Mouse (Mus musculus) forebrain, postnatal 0 days (tissue): ENCODE measurements around the gene Igf1r. TPM values are rescaled to one million over a fixed set of nuclear protein-coding genes. Genes with fewer than 3 reads are reported as not detected.
A peak's percentile ranks its signal among the peaks of the same experiment; 100 is the strongest.

Source experiments
- ATAC-seq: fragments of 200-750 bp; cut with Nextera tagmentation; 2 replicates; pipeline ENCODE4 v1.8.0; 2017; ENCODE audit warnings: mild to moderate bottlenecking, moderate library complexity
- DNase-seq: peaks from one replicate; pipeline ENCODE4 v3.0.0-alpha.2; 2015
- H3K27ac ChIP-seq: fragments of 300-500 bp; sonication (generic); 2 replicates; pipeline ENCODE4 v1.5.1; 2014; ENCODE audit warnings: low read depth, mild to moderate bottlenecking, antibody characterized with exemption, low read length, moderate library complexity, mixed read lengths
- H3K27me3 ChIP-seq: fragments of 300-500 bp; sonication (generic); 2 replicates; pipeline ENCODE4 v1.6.1; 2014; ENCODE audit warnings: mild to moderate bottlenecking, low read length, mixed read lengths; ENCODE audit not compliant: insufficient read depth
- H3K36me3 ChIP-seq: fragments of 300-500 bp; sonication (generic); 2 replicates; pipeline ENCODE4 v1.6.1; 2014; ENCODE audit warnings: mild to moderate bottlenecking, moderate library complexity; ENCODE audit not compliant: insufficient read depth
- H3K4me1 ChIP-seq: fragments of 300-500 bp; sonication (generic); 2 replicates; pipeline ENCODE4 v1.6.1; 2014; ENCODE audit warnings: antibody characterized with exemption; ENCODE audit not compliant: insufficient read depth
- H3K4me2 ChIP-seq: fragments of 300-500 bp; sonication (generic); 2 replicates; pipeline ENCODE4 v1.6.1; 2014; ENCODE audit warnings: low read depth, mild to moderate bottlenecking, moderate library complexity
- H3K4me3 ChIP-seq: fragments of 300-500 bp; sonication (generic); 2 replicates; pipeline ENCODE4 v1.5.1; 2014; ENCODE audit warnings: low read depth, low read length, mixed read lengths
- H3K9ac ChIP-seq: fragments of 300-500 bp; sonication (generic); 2 replicates; pipeline ENCODE4 v1.6.1; 2014; ENCODE audit warnings: mild to moderate bottlenecking
- H3K9me3 ChIP-seq: fragments of 300-500 bp; sonication (generic); 2 replicates; pipeline ENCODE4 v1.6.1; 2016; ENCODE audit warnings: low read length
- CTCF ChIP-seq: sonication (generic); IDR thresholded peaks from 2 replicates; pipeline ENCODE4 v1.5.1; 2016; ENCODE audit warnings: antibody characterized with exemption, control low read depth, low read depth
- WGBS: fragments of 180-500 bp; shearing (Covaris S2); extraction: QIAGEN DNeasy Blood & Tissue Kit; methylation state at CpG from one replicate; pipeline ENCODE4 v1.1.7; 2014; 5-methylcytosine and 5-hydroxymethylcytosine counted together
- polyA plus RNA-seq: library from polyadenylated mRNA; unstranded; fragments of >200 nt; fragmentation: Nextera tagmentation; extraction: Ambion mirVana; gene quantifications from 2 replicates; pipeline ENCODE4 v1.2.1, GENCODE M21; 2015
- total RNA-seq: library from RNA; depleted of rRNA; stranded (reverse); fragments of >200 nt; gene quantifications from 2 replicates; pipeline ENCODE4 v1.2.3, GENCODE M21; 2014

The Igf1r gene
- total and polyA plus RNA-seq, 2 experiments from 2014 or later = 12.8 to 37.8 TPM

DNA sequence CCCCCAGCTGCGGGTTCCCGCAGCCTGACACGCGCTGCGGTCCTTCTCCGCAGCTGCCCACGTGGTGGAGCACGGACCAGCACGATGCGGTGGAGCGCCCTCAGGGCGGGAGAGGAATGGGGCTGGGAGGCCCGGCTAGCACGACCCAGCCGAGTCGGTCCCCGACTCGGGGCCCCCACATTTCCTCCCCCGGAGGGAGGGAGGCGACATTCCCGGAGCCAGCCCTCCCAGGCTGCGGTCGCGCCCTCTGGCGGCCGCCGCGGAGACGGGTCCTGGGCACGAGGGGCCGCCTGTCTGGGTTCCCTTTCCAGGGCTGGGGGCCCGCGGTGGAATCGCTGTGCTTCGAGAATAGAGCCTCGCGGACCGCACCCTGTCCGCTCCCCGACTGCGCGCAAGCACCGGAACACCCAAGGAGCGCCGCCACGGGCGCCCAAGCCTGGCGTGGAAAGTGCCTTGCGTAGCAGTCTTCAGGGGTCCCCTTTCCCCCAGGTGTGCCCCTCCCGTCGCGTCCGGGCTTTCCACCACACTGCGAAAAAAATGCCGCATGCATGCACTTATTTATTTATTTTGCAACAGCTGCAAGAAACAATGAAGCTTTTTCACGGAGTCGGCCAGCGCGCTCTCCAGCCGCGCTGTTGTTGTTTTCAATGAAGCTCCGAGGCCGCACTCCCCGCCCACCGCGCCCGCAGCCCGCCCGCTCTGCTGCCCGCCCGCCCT lies 1.7 kb upstream of the Igf1r start:
- TF ChIP-seq CTCF = peak; percentile 93
- peak; percentile 72 for ATAC-seq
- H3K4me2 ChIP-seq = peak overlapping the region; percentile 98
- H3K9me3 ChIP-seq = no peaks in the 10 kb centered on the region
- peak; percentile 91 for DNase-seq
- peaks cover 7% of the 10 kb centered on the region for H3K4me1 ChIP-seq
- no peaks in the 10 kb centered on the region for H3K36me3 ChIP-seq
- peak overlapping the region; percentile 97 for H3K4me3 ChIP-seq
- H3K27me3 ChIP-seq = no peaks in the 10 kb centered on the region
- peak overlapping the region; percentile 90 for H3K9ac ChIP-seq
- peak overlapping the region; percentile 99 for H3K27ac ChIP-seq
- WGBS = 3% methylated on average over 67 of the region's 71 CpGs

GRCm38 (mm10) chr7:67951532-67952035 lies 1.0 kb upstream of the Igf1r start:
- H3K4me3 ChIP-seq = peak overlapping the region; percentile 97
- TF ChIP-seq CTCF = no peak
- H3K4me1 ChIP-seq = peaks cover 10% of the 10 kb centered on the region
- peak overlapping the region; percentile 99 for H3K27ac ChIP-seq
- ATAC-seq (peak; percentile 85), DNase-seq (peak; percentile 99)
- H3K27me3 ChIP-seq = no peaks in the 10 kb centered on the region
- 3% methylated on average over 62 of the region's 73 CpGs for WGBS
- H3K36me3 ChIP-seq = no peaks in the 10 kb centered on the region
- H3K4me2 ChIP-seq = peak overlapping the region; percentile 98
- no peaks in the 10 kb centered on the region for H3K9me3 ChIP-seq
- H3K9ac ChIP-seq = peak overlapping the region; percentile 90

DNA sequence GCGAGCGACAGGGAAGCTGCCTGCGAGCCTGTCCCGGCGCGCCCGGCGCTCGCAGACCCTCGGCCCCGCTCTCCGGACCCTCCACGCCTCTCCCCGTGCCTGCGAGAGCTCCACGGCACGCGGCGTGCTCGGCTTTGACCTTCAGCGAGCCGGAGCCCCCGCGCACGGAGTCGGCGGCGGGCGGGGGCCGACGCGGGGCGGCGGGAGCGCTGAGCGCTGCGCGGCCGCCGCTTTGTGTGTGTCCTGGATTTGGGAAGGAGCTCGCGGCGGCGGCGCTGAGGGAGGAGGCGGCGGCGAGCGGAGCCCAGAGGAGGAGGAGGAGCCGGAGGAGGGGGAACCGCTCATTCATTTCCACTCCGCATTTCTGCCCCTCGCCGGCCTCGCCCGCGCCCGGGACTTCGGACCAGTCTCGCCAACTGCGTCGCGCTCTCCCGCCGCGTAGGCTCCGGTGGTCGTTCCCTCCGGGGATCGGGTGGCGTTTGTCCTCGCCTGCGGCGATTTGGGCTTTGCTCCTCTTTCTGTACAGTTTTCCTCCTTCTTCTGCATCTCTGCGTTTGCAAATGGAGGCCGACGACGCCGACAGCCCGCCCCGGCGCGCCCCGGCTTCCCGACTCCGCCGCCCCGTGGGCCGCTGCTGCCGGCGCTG lies 468 bp upstream of the Igf1r start:
- H3K4me2 ChIP-seq = peak overlapping the region; percentile 98
- 2% methylated on average over 80 of the region's 91 CpGs for whole genome bisulfite sequencing
- ATAC-seq = peak; percentile 53

GRCm38 (mm10) chr7:67953764-67954242 lies 1.2 kb downstream of the Igf1r start:
- H3K4me1 ChIP-seq = peaks cover 26% of the 10 kb centered on the region
- H3K27ac ChIP-seq = no peak overlapping the region; the same call in 1 of the 2 replicates
- H3K9me3 ChIP-seq = no peaks in the 10 kb centered on the region
- H3K9ac ChIP-seq = peak overlapping the region; percentile 90
- ATAC-seq (no peak), DNase-seq (no peak)
- TF ChIP-seq CTCF = no peak
- no peaks in the 10 kb centered on the region for H3K27me3 ChIP-seq
- peak overlapping the region; percentile 97 for H3K4me3 ChIP-seq
- 1% methylated on average over 23 of the region's 23 CpGs for WGBS
- H3K36me3 ChIP-seq = no peaks in the 10 kb centered on the region
- peak overlapping the region; percentile 98 for H3K4me2 ChIP-seq

More for the DNA sequence above, 468 bp upstream of the Igf1r start:
- Histone ChIP-seq H3K4me1 (peaks cover 13% of the 10 kb centered on the region), H3K4me3 (peak overlapping the region; percentile 97), H3K27me3 (no peaks in the 10 kb centered on the region), H3K27ac (peak overlapping the region; percentile 99), H3K9me3 (no peaks in the 10 kb centered on the region), H3K36me3 (no peaks in the 10 kb centered on the region), H3K9ac (peak overlapping the region; percentile 90)
- TF ChIP-seq CTCF = no peak
- DNase-seq = peak; percentile 80

DNA sequence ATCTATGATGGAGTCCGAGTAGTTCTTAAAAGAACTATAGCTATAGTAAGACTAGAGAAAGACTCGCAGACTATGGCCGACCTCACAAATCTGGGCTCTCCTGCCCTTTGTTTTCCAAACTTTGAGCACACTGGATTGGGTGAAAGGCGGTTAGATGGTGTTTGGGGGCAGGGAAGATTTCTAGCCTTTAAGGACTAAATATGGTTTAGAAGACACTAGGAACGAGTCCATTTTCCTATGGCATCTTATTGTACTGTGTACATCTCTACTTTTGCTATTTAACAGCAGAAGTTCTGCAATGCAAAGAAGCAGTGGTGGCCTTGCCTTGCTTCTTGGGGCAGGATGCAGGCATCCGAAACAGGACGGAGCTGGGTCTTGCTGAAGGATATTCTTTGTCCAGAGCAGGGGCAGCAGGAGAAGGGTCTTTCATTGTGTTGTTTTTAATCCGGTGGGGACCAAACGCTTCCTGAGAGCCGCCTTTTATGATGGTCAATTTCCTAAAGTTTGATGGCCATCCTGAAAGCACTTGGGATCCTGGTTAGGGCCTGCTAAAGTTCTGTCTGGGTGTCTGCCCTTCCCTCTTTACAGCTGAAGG lies 2.1 kb downstream of the Igf1r start:
- DNase-seq (no peak), ATAC-seq (no peak)
- Histone ChIP-seq H3K4me3 (peak overlapping the region; percentile 97), H3K9ac (peak overlapping the region; percentile 90), H3K36me3 (no peaks in the 10 kb centered on the region), H3K4me2 (peak overlapping the region; percentile 98), H3K4me1 (peaks cover 26% of the 10 kb centered on the region), H3K27me3 (no peaks in the 10 kb centered on the region), H3K27ac (no peak overlapping the region), H3K9me3 (no peaks in the 10 kb centered on the region)
- 5% methylated on average over 10 of the region's 10 CpGs for WGBS
- no peak for TF ChIP-seq CTCF

DNA sequence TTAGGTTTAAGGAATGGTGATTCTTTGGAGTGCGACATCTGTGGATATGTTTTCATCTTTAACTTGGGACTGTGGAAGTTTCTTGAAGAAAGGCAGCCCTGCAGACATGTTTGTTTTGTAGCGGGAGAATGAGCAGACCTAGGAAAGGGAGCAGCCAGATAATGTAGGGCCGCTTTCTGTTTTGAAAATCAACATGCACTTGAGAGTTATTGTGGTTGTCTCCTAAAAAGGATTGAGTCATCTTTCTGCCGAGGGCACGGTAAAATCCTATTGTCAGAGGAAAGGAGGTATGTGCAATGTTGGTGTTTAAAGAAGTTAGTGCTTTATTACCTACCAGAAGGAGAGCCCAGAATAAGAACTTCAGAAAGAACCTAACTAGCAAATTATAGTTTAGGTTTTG lies 2.6 kb downstream of the Igf1r start:
- H3K4me3 ChIP-seq = peak overlapping the region; percentile 97
- peak overlapping the region; percentile 90 for H3K9ac ChIP-seq
- no peak for ATAC-seq
- 21% methylated on average over 5 of the region's 5 CpGs for WGBS
- no peak for DNase-seq
- no peaks in the 10 kb centered on the region for H3K27me3 ChIP-seq
- TF ChIP-seq CTCF = no peak
- no peak overlapping the region for H3K27ac ChIP-seq
- no peaks in the 10 kb centered on the region for H3K36me3 ChIP-seq
- H3K4me1 ChIP-seq = peaks cover 26% of the 10 kb centered on the region
- H3K9me3 ChIP-seq = no peaks in the 10 kb centered on the region
- H3K4me2 ChIP-seq = peak overlapping the region; percentile 98
